Mouse (Mus musculus): Measurements from ENCODE around the gene 4921536K21Rik. TPM values are rescaled to one million over a fixed set of nuclear protein-coding genes. Genes with fewer than 3 reads are reported as not detected.

Gene 4921536K21Rik
- not detected for polyA plus RNA-seq (2014; fragmentation: Illumina TruSeq; extraction: RNeasy Lipid Tissue Mini Kit (QIAGEN cat#74804); ENCODE audit: low replicate concordance)

GRCm38 (mm10) chr11:3894406-3895281 lies at the start of gene 4921536K21Rik, which contains the start of gene Dusp18:
TSS of gene 4921536K21Rik (minus strand) at chr11:3895098.
TSS of gene Dusp18 (plus strand) at chr11:3895240.

DNA sequence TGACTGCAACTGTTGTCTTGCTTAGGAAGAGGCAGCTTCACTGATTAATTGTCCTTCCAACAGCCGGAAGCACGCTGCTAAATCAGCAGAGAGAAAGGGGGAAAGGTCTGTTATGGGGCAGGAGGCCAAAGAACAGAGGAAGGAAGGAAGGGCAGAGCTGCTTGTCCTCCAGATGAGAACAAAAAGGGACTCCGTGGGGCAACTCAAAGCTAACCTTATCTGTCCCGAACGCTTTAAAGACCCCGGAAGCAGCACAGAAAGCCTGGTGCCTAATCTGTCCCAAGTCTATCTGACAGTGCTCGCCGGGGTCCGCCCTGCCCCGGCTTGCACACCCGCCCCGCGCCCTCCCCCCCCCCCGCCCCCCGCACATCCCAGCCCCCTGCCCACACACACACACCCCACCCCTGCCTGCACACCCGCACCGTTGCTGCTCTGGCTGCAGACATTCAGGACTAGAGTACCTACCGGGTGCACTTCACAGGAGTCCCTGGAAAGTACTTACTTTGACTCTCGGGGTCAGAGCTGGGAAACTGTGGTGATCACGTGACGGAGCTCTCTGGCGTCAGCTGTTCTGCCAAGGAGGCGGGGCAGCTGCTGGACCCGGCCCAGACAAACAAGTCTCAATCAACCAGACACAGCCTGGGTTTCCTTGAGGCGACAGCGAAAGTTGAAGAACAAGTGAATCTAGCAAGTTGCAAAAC lies 36.8 kb upstream of the 4921536K21Rik start, which contains the start of gene Tcn2:
Gene Tcn2, minus strand, starts transcription at position 649 of the 701 bp plus-strand sequence.

DNA sequence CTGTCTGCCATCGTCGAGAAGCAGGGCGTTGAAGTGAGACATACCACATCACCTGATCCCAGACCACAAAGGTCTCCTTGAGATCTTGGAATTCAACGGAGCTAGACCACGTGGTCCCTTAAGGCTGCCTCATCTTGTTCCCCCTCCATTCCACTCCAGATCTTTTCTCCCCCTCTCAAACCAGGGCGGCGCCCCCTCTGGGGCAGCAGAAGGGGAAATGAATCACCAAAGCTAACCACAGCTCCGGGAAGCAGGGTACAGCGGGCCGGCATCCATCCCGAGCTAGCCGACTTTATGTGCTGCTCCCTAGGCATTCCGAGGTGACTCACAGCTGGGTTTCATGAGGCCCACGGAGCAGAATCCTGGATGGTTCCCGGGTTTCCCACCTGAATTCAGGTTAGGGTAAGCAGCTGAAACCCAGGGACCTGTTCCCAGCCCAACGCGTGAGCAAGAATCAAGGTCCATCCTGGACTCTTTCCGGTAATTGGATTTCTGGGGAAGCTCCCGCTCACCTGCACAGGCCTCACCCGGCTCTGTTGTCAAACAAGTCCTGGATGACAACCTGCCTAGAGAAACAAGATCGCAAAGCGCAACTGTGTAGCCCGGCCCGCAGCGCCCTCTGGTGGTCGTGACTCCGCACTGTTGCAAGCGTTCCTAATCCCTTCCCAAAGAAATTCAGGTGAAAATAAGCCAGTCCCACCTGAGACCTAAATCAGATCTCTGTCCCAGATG lies 19.4 kb upstream of the 4921536K21Rik start, which contains the start of gene Slc35e4:
Gene Slc35e4, minus strand, starts transcription at position 556 of the 732 bp plus-strand sequence.

GRCm38 (mm10) chr11:3863454-3864112 lies 31.3 kb downstream of the 4921536K21Rik start, which contains the start of gene Osbp2:
TSS of gene Osbp2 (minus strand) at chr11:3863903.

Other genes with a start within 250 kb of the 4921536K21Rik start
- 10.2 TPM for gene Morc2a, start 245.9 kb downstream of the 4921536K21Rik start, polyA plus RNA-seq (2014; fragmentation: Illumina TruSeq; extraction: RNeasy Lipid Tissue Mini Kit (QIAGEN cat#74804); ENCODE audit: low replicate concordance)
- gene Osbp2, start 31.2 kb downstream of the 4921536K21Rik start, polyA plus RNA-seq (2014; fragmentation: Illumina TruSeq; extraction: RNeasy Lipid Tissue Mini Kit (QIAGEN cat#74804); ENCODE audit: low replicate concordance): not detected
- 1.1 TPM for gene Dusp18, start 142 bp upstream of the 4921536K21Rik start, polyA plus RNA-seq (2014; fragmentation: Illumina TruSeq; extraction: RNeasy Lipid Tissue Mini Kit (QIAGEN cat#74804); ENCODE audit: low replicate concordance)
- not detected for gene Slc35e4, start 19.6 kb upstream of the 4921536K21Rik start, polyA plus RNA-seq (2014; fragmentation: Illumina TruSeq; extraction: RNeasy Lipid Tissue Mini Kit (QIAGEN cat#74804); ENCODE audit: low replicate concordance)
- 2.6 TPM for gene Tcn2, start 37.1 kb upstream of the 4921536K21Rik start, polyA plus RNA-seq (2014; fragmentation: Illumina TruSeq; extraction: RNeasy Lipid Tissue Mini Kit (QIAGEN cat#74804); ENCODE audit: low replicate concordance)
- gene Pes1, start 68.9 kb upstream of the 4921536K21Rik start, polyA plus RNA-seq (2014; fragmentation: Illumina TruSeq; extraction: RNeasy Lipid Tissue Mini Kit (QIAGEN cat#74804); ENCODE audit: low replicate concordance): 9.3 TPM
- gene 4930556J24Rik, start 81.7 kb upstream of the 4921536K21Rik start, polyA plus RNA-seq (2014; fragmentation: Illumina TruSeq; extraction: RNeasy Lipid Tissue Mini Kit (QIAGEN cat#74804); ENCODE audit: low replicate concordance): not detected
- 0.89 TPM for gene Gal3st1, start 88.5 kb upstream of the 4921536K21Rik start, polyA plus RNA-seq (2014; fragmentation: Illumina TruSeq; extraction: RNeasy Lipid Tissue Mini Kit (QIAGEN cat#74804); ENCODE audit: low replicate concordance)
- not detected for gene Sec14l4, start 136.4 kb upstream of the 4921536K21Rik start, polyA plus RNA-seq (2014; fragmentation: Illumina TruSeq; extraction: RNeasy Lipid Tissue Mini Kit (QIAGEN cat#74804); ENCODE audit: low replicate concordance)
- gene Sec14l3, start 169.7 kb upstream of the 4921536K21Rik start, polyA plus RNA-seq (2014; fragmentation: Illumina TruSeq; extraction: RNeasy Lipid Tissue Mini Kit (QIAGEN cat#74804); ENCODE audit: low replicate concordance): not detected
- gene Mtfp1, start 200.3 kb upstream of the 4921536K21Rik start, polyA plus RNA-seq (2014; fragmentation: Illumina TruSeq; extraction: RNeasy Lipid Tissue Mini Kit (QIAGEN cat#74804); ENCODE audit: low replicate concordance): 11.7 TPM
- gene Sec14l2, start 228.3 kb upstream of the 4921536K21Rik start, polyA plus RNA-seq (2014; fragmentation: Illumina TruSeq; extraction: RNeasy Lipid Tissue Mini Kit (QIAGEN cat#74804); ENCODE audit: low replicate concordance): 64.0 TPM
- 2.5 TPM for gene Rnf215, start 240.1 kb upstream of the 4921536K21Rik start, polyA plus RNA-seq (2014; fragmentation: Illumina TruSeq; extraction: RNeasy Lipid Tissue Mini Kit (QIAGEN cat#74804); ENCODE audit: low replicate concordance)

All from small intestine, adult 10 weeks (tissue).